Mouse (Mus musculus): Measurements from ENCODE around the gene Tmcc3. TPM values are rescaled to one million over a fixed set of nuclear protein-coding genes. Genes with fewer than 3 reads are reported as not detected.
"Not testable (repeated sequence)": the region's sequence is repeated elsewhere in the genome, so short reads cannot be mapped to it uniquely, and the experiment has no call there.

Gene Tmcc3
- total RNA-seq, 2 experiments from 2014 or later: 43.9 to 44.3 TPM

- TF ChIP-seq CTCF (conservative IDR thresholded peaks at IDR 0.05): peak; percentile 26; the same call in 1 of the 2 replicates
- Histone ChIP-seq H3K4me3 (no peak overlapping the region), H3K27ac (peak overlapping the region; percentile 76)
- DNase-seq (ENCODE audit: low spot score in 2 of 2): no peak
Observed at GRCm38 (mm10) chr10:94571927-94572620, 260.3 kb downstream of the Tmcc3 start.

- peak overlapping the region; percentile 76 for H3K27ac ChIP-seq
- H3K4me3 ChIP-seq: no peak overlapping the region; the same call in 1 of the 2 replicates
- DNase-seq (ENCODE audit: low spot score in 2 of 2): no peak
- 0 out of 2 replicates have a peak, but pooled peaks have one; percentile 4 for TF ChIP-seq CTCF (conservative IDR thresholded peaks at IDR 0.05)
Observed at GRCm38 (mm10) chr10:94572772-94573171, 261.0 kb downstream of the Tmcc3 start.

DNA sequence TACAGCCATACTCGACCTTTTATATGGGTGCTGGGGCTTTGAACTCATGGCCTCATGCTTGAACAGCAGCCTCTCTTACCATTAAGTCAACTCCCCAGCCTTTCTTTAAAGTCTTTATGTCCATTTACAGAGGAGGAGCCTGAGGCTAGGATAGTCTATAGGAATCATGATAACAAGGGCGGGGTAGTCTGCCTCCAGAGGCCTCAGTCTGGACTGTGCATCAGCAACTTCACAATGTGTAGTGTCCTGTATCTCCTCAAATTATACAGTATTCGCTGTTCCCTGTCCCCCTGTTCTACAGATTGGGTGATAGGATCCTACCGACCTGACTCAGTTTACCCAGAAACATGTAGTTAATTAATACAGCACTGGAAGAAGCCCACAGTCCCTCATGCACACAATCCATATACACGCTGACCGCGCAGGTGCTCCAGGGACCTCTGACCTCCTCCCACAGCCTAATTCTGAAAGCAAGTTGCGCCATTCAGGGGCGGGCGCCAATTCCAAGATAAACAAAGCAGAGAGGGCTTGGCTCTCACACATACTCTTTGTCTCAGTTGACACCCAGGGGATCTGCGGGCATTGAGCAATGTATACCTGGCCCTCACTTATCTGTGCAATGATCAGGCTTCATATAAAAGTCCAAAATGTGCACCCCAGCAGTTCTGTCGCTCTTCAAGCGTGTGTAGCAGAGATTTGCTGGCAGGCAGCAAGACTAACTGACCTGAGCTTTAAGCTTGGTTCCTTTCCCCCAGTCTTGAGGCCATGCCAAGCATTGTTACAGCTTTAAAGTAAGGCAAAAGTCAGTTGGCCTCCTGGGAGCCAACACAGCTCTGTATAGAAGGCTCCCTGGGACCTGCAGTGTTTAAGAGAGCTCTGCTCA, 262.9 kb downstream of the Tmcc3 start:
- H3K27ac ChIP-seq: peak overlapping the region; percentile 75
- TF ChIP-seq CTCF (conservative IDR thresholded peaks at IDR 0.05): no peak
- H3K4me3 ChIP-seq: no peak overlapping the region
- DNase-seq (ENCODE audit: low spot score in 2 of 2): no peak

DNA sequence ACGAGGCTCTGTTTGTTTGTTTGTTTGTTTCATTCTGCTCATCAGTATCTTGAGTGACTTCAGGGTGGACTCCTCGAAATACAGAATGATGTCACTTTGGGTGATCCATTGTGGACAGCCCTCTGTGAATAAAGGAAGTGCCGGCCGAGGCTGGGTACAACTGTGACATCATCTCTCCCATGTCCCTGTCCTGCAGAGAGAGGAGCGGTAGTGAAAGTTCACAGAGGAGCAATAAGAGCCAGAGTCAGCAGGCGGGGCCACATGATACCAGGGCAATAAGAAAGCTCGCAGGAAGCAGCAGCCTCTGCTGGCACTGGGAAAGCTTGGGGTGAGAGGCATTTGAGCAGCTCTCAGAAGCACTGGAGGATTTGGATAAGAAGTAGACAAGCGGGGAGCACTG, 264.2 kb downstream of the Tmcc3 start:
- DNase-seq (ENCODE audit: low spot score in 2 of 2): no peak
- peak overlapping the region; percentile 64 for H3K27ac ChIP-seq
- TF ChIP-seq CTCF (conservative IDR thresholded peaks at IDR 0.05): peak; percentile 25
- 0 out of 2 replicates have a peak overlapping the region, but pooled peaks have one; percentile 1 for H3K4me3 ChIP-seq

DNA sequence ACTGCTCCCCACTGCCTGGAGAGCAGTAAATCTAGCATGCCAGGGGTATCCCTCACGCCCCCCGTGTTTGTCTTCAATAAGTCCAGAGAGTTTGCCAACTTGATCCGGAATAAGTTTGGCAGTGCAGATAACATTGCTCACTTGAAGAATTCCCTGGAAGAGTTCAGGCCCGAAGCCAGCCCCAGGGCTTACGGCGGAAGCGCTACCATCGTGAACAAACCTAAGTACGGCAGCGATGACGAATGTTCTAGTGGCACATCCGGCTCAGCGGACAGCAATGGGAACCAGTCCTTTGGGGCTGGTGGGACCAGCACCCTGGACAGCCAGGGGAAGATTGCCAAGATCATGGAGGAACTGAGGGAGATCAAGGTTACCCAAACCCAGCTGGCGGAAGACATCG, 267.1 kb downstream of the Tmcc3 start:
- no peak for TF ChIP-seq CTCF (conservative IDR thresholded peaks at IDR 0.05)
- Histone ChIP-seq H3K27ac (no peak overlapping the region), H3K4me3 (no peak overlapping the region)
- no peak for DNase-seq (ENCODE audit: low spot score in 2 of 2)

- Histone ChIP-seq H3K27ac (no peak overlapping the region), H3K4me3 (no peak overlapping the region)
- TF ChIP-seq CTCF (conservative IDR thresholded peaks at IDR 0.05): peak; percentile 60
- DNase-seq (ENCODE audit: low spot score in 2 of 2): no peak
Observed at GRCm38 (mm10) chr10:94581384-94581783, 269.6 kb downstream of the Tmcc3 start.

GRCm38 (mm10) chr10:94583714-94584113, 272.0 kb downstream of the Tmcc3 start:
- no peak for DNase-seq (ENCODE audit: low spot score in 2 of 2)
- no peak for TF ChIP-seq CTCF (conservative IDR thresholded peaks at IDR 0.05)
- Histone ChIP-seq H3K27ac (peak overlapping the region; percentile 36; the same call in 1 of the 2 replicates), H3K4me3 (no peak overlapping the region)

DNA sequence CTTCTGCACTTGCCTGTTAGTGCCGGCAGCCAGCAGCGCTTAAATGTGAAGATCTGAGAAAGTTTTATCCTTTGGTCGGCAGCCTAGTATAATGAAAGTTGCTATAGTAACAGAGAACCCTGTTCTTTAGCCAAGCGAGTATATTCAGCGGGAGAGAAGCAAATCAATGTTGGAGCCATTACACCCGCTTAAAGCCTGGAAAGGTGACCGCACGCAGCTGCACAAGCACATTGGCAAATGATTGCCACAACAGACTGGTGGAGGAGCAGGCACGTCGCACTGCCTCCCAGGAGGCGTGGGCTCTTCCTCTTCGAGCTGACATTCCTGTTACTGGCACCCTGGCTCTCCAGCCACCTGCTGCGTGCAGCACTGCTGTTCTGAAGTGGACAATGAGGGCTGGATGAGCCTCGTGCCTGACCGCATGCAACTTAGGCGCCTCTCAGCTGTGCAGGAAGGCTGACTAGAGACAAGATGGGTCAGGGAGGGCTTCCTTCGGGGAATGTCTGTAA, 273.2 kb downstream of the Tmcc3 start:
- TF ChIP-seq CTCF (conservative IDR thresholded peaks at IDR 0.05): no peak
- peak in 1 of 2 experiments; percentile 54 for DNase-seq (ENCODE audit: low spot score in 2 of 2)
- H3K27ac ChIP-seq: peak overlapping the region; percentile 36
- peak overlapping the region; percentile 5; the same call in 1 of the 2 replicates for H3K4me3 ChIP-seq

DNA sequence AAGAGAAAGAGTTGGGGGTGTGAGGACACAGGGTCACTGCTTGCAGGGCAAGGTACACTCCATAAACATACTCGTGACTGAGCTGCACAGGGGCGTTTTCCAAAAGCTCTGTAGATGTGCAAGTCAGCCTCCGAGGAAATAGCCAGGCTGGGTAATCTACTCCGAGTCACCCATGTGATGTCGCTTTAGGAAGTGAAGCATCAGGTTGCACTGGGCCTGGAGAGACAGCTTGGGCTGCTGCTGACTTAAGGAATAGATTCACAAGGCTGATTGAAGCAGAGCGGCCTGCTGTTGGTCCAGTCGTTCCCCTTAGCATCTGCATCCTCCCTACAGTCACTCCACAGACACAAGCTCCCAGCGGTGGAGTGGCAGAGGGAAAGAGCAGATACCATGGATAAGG, 274.1 kb downstream of the Tmcc3 start:
- H3K27ac ChIP-seq: no peak overlapping the region
- H3K4me3 ChIP-seq: no peak overlapping the region
- TF ChIP-seq CTCF (conservative IDR thresholded peaks at IDR 0.05): no peak
- no peak for DNase-seq (ENCODE audit: low spot score in 2 of 2)

DNA sequence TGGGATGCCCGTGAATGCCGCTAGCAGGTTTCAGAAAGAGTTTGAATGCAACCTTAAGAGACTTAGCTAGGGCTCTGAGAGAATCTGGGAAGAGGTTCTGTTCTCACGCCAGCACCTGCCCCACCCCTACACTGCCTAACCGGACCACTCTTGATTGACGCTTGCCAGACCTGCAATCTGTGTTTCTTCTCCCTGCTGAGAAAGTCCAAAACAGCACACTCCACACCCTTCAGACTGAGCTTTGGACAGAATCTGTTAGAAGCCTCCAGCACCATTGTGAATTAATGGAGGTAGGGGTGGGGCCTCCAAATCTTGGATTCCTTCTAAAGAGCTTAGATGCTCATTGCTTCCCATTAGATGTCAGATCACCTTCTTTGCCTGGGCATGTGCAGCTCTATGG, 277.2 kb downstream of the Tmcc3 start:
- no peak for TF ChIP-seq CTCF (conservative IDR thresholded peaks at IDR 0.05)
- Histone ChIP-seq H3K27ac (no peak overlapping the region), H3K4me3 (no peak overlapping the region)
- DNase-seq (ENCODE audit: low spot score in 2 of 2): no peak

DNA sequence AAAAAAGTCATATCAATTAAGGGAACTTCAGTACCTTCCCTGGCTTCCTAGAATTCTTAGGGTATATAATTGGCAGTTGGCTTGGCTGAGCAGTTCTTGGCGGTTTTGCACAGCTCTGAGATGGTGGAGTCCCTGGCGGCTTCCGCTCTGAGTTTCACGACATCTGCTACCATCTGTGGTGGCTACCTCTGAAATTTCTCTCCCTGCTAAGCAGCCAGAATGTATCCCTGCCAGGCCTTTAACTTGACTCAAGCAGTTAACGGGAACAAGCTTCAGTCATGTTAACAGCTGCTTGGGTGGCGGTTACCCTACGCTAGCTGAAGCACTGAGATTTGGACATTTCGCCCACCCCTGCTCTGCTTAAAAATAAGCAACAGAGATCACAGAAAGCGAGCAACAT, 284.0 kb downstream of the Tmcc3 start:
- peak overlapping the region; percentile 46; the same call in 1 of the 2 replicates for H3K27ac ChIP-seq
- TF ChIP-seq CTCF (conservative IDR thresholded peaks at IDR 0.05): no peak
- peak; percentile 35 to 58 for DNase-seq (ENCODE audit: low spot score in 2 of 2)
- H3K4me3 ChIP-seq: no peak overlapping the region

DNA sequence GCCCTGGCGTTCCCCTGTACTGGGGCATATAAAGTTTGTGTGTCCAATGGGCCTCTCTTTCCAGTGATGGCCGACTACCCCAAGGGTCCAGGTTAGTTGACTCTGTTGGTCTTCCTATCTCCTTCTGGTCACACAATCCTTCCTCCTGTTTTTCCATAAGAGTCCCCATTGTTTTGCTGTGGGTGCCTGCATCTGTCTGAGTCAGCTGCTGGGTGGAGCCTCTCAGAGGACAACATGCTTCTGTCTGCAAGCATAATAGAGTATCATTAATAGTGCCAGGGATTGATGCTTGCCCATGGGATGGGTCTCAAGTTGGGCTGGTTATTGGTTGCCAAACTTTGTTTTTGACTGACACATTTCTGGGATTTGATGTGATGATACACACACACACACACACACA, 288.1 kb downstream of the Tmcc3 start:
- H3K27ac ChIP-seq; DNase-seq (ENCODE audit: low spot score in 2 of 2); H3K4me3 ChIP-seq: not testable (repeated sequence)

DNA sequence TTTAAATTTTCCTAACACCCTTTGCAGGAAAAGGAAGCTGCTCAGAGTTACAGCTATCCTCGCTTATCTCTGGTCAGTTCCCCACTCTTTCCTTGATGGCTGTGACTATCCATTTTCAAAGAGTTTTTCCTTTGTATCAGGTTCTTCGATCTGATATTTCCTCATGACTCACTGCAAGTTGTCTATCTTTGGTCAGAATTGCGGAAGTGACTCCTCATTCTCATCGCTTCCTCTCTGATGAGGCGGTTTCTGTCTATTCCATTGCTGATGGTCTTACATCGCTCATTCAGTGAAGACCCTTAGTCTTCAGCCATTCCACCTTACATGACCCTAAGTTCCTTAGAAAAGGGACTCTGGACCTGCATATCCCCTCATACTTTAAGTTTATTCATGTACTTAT, 289.3 kb downstream of the Tmcc3 start:
- DNase-seq (ENCODE audit: low spot score in 2 of 2): no peak
- Histone ChIP-seq H3K27ac (no peak overlapping the region), H3K4me3 (no peak overlapping the region)
- TF ChIP-seq CTCF (conservative IDR thresholded peaks at IDR 0.05): no peak
